Mouse (Mus musculus) heart, adult 2 months (tissue): ENCODE results near the gene Tmem269. TPM values are rescaled to one million over a fixed set of nuclear protein-coding genes. Genes with fewer than 3 reads are reported as not detected.
A peak's percentile ranks its signal among the peaks of the same experiment; 100 is the strongest.

Experiments
- DNase-seq, 2 experiments: peaks; one replicate each; pipeline ENCODE4 v3.0.0; 2021
- H3K27ac ChIP-seq: fragments of 200-600 bp; 2 replicates; pipeline ENCODE4 v1.8.1; 2022
- H3K27me3 ChIP-seq: fragments of 200-500 bp; 2 replicates; pipeline ENCODE4 v1.6.1; 2012; ENCODE audit warnings: mild to moderate bottlenecking, low read length, inconsistent platforms, mixed read lengths; ENCODE audit not compliant: control insufficient read depth, insufficient read depth
- H3K36me3 ChIP-seq: fragments of 200-500 bp; 2 replicates; pipeline ENCODE4 v1.6.1; 2012; ENCODE audit warnings: low read length, inconsistent platforms; ENCODE audit not compliant: control insufficient read depth, insufficient read depth
- H3K4me1 ChIP-seq: fragments of 200-500 bp; 2 replicates; pipeline ENCODE4 v1.6.1; 2011; ENCODE audit warnings: low read length; ENCODE audit not compliant: control insufficient read depth, insufficient read depth
- H3K4me3 ChIP-seq: fragments of 200-600 bp; 2 replicates; pipeline ENCODE4 v1.8.1; 2022
- H3K79me2 ChIP-seq: fragments of 200-500 bp; replicated peaks from 2 replicates; pipeline ENCODE4 v1.6.1; 2012; ENCODE audit warnings: mild to moderate bottlenecking, inconsistent platforms, low read length, moderate library complexity, mixed read lengths; ENCODE audit not compliant: control insufficient read depth, insufficient read depth
- H3K9ac ChIP-seq: fragments of 200-500 bp; 2 replicates; pipeline ENCODE4 v1.6.1; 2012; ENCODE audit warnings: low read depth, mild to moderate bottlenecking, control low read depth, inconsistent platforms, low read length, mixed read lengths
- CTCF ChIP-seq: fragments of 200-600 bp; IDR thresholded peaks from 2 replicates; pipeline ENCODE4 v1.8.1; 2022; ENCODE audit warnings: antibody characterized with exemption, mild to moderate bottlenecking, moderate library complexity
- EP300 ChIP-seq: fragments of 200-500 bp; IDR thresholded peaks from 2 replicates; pipeline ENCODE4 v1.6.1; 2011; ENCODE audit warnings: low read depth, low read length, control low read depth; ENCODE audit not compliant: insufficient read depth
- POLR2A ChIP-seq: fragments of 200-500 bp; IDR thresholded peaks from 2 replicates; pipeline ENCODE4 v1.6.1; 2011; ENCODE audit warnings: mild to moderate bottlenecking, low read depth, low read length, control low read depth; ENCODE audit not compliant: insufficient read depth
- WGBS: fragments of 180-500 bp; shearing (Covaris S2); methylation state at CpG from one replicate; pipeline ENCODE4 v1.1.7; 2018; 5-methylcytosine and 5-hydroxymethylcytosine counted together
- intact Hi-C: fragments of 180-260 bp; cut with DNase I; formaldehyde crosslinking; loops from one replicate; pipeline ENCODE4 v1.15.1; 2025
- polyA plus RNA-seq: library from polyadenylated mRNA; depleted of rRNA; stranded (reverse); fragments of >200 nt; gene quantifications from 2 replicates; pipeline ENCODE4 v1.2.3, GENCODE M21; 2012
- total RNA-seq, 2 experiments: library from RNA; stranded (reverse); gene quantifications; 2 replicates each; pipeline ENCODE4 v1.2.3; 2021

Gene Tmem269
- total and polyA plus RNA-seq, 3 experiments: 0.16 TPM; not detected in 2

GRCm38 (mm10) chr4:119259344-119260254 lies 41.6 kb upstream of the Tmem269 start:
- Histone ChIP-seq H3K27me3 (no peaks in the 10 kb centered on the region), H3K4me1 (peaks cover 16% of the 10 kb centered on the region), H3K9ac (no peak overlapping the region), H3K79me2 (no peaks in the 10 kb centered on the region), H3K27ac (peak overlapping the region; percentile 84; the same call in 1 of the 2 replicates), H3K4me3 (no peak overlapping the region), H3K36me3 (peaks cover 6% of the 10 kb centered on the region; the same call in 1 of the 2 replicates)
- intact Hi-C loops: loop anchor here (10.0 kb wide), 1 partner anchor 565 kb away; no protein-coding TSS in a partner anchor
- WGBS: 83% methylated on average over 15 of the region's 15 CpGs
- peak; percentile 27 for TF ChIP-seq CTCF
- no peak for TF ChIP-seq POLR2A
- no peak for DNase-seq

GRCm38 (mm10) chr4:119257083-119257482 lies 39.1 kb upstream of the Tmem269 start:
- intact Hi-C loops: loop anchor here (10.0 kb wide), 1 partner anchor 568 kb away; no protein-coding TSS in a partner anchor
- H3K36me3 ChIP-seq: no peaks in the 10 kb centered on the region
- H3K4me3 ChIP-seq: no peak overlapping the region
- H3K27ac ChIP-seq: 0 out of 2 replicates have a peak overlapping the region, but pooled peaks have one; percentile 3
- DNase-seq: no peak
- 71% methylated on average over 6 of the region's 6 CpGs for WGBS
- TF ChIP-seq POLR2A: no peak
- no peak for TF ChIP-seq EP300
- TF ChIP-seq CTCF: no peak
- H3K9ac ChIP-seq: no peak overlapping the region
- H3K27me3 ChIP-seq: no peaks in the 10 kb centered on the region
- H3K4me1 ChIP-seq: peaks cover 10% of the 10 kb centered on the region
- H3K79me2 ChIP-seq: no peaks in the 10 kb centered on the region

GRCm38 (mm10) chr4:119255351-119255750 lies 37.3 kb upstream of the Tmem269 start, which contains the start of gene Cldn19:
Gene Cldn19, plus strand, starts transcription at chr4:119255414.
- H3K79me2 ChIP-seq: no peaks in the 10 kb centered on the region
- 88% methylated on average over 12 of the region's 12 CpGs for WGBS

GRCm38 (mm10) chr4:119254012-119254618 lies 36.1 kb upstream of the Tmem269 start:
- Histone ChIP-seq H3K27ac (no peak overlapping the region), H3K27me3 (no peaks in the 10 kb centered on the region), H3K36me3 (no peaks in the 10 kb centered on the region), H3K9ac (no peak overlapping the region), H3K4me3 (no peak overlapping the region), H3K4me1 (peaks cover 1% of the 10 kb centered on the region; the same call in 1 of the 2 replicates), H3K79me2 (no peaks in the 10 kb centered on the region)
- no peak for TF ChIP-seq CTCF
- TF ChIP-seq EP300: no peak
- no peak for TF ChIP-seq POLR2A
- DNase-seq: no peak
- 63% methylated on average over 9 of the region's 9 CpGs for WGBS
- intact Hi-C loops: loop anchor here (10.0 kb wide), 1 partner anchor 571 kb away; no protein-coding TSS in a partner anchor

More at GRCm38 (mm10) chr4:119255351-119255750, 37.3 kb upstream of the Tmem269 start, which contains the start of gene Cldn19:
- TF ChIP-seq EP300: no peak
- H3K27me3 ChIP-seq: no peaks in the 10 kb centered on the region
- no peaks in the 10 kb centered on the region for H3K36me3 ChIP-seq
- H3K27ac ChIP-seq: no peak within 1 kb of the TSS
- intact Hi-C loops: loop anchor here (10.0 kb wide), 1 partner anchor 569 kb away; no protein-coding TSS in a partner anchor
- H3K9ac ChIP-seq: no peak within 1 kb of the TSS
- no peak within 1 kb of the TSS for H3K4me3 ChIP-seq
- DNase-seq: no peak
- H3K4me1 ChIP-seq: peaks cover 4% of the 10 kb centered on the region; the same call in 1 of the 2 replicates

DNA sequence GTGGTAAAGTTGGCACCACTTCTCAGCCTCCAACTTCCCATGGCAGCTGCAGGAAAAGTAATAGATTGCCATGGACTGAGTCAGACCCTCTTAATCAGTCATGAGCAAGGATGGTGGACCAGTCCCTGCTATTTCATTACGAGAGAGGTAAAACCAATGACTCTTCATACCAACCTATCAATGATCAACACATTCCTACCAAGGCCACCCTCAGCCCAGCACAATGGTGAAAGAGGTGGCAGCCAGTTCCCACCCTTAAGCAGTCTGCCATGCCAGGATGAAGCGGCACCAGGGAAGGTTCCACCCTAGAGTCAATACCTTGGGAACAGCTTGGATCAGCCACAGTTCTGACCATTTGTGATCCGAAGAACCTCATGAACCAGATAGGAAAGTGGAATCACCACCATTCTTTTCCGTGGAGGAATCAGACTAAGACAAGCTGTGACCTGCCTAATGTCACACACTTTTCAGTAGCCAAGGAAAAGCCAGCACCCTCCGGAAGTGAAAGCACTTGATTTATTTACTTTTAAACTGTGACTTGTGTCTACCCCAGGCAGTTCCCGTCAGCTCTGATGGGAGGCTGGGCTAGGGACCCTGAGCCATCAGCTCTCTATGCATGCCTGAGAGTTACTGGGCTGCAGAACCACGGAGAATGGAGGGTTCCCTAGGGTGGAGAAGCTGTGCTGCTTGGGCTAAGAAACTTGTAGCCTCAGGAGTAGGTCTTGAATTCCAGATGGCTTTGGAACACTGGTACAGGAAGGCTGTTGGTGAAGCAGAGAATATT lies 34.2 kb upstream of the Tmem269 start:
- intact Hi-C loops: loop anchor here (10.0 kb wide), 1 partner anchor 573 kb away; no protein-coding TSS in a partner anchor
- no peak for TF ChIP-seq EP300
- TF ChIP-seq POLR2A: no peak
- no peak for TF ChIP-seq CTCF
- Histone ChIP-seq H3K4me3 (no peak overlapping the region), H3K9ac (no peak overlapping the region), H3K4me1 (peaks cover 3% of the 10 kb centered on the region), H3K79me2 (no peaks in the 10 kb centered on the region), H3K27me3 (no peaks in the 10 kb centered on the region), H3K27ac (no peak overlapping the region), H3K36me3 (no peaks in the 10 kb centered on the region)
- DNase-seq: no peak
- 60% methylated on average over 7 of the region's 7 CpGs for WGBS
